In the genomic region with DNA sequence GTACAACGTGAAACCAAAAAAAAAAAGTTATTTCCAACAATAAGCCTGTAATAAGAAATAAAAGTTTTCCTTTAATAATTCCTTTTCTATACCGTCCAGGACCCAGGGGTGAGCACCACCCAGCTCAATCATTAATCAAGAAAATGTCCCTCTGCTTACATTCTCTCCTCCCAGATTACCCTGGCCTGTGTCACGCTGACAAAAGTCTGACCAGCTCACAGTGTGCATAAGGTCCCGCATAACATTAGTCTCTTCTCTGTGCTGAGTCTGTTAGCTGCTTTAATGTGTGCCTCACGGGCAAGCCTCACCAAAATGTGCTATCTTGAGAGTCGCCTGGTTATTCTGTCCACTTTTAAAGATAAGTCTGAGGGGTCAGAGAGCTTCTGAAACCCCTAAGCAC, we compare ENCODE assay signal across 28 mouse cellular contexts. TPM values are rescaled to one million over a fixed set of nuclear protein-coding genes. Genes with fewer than 3 reads are reported as not detected.
DNase-seq lines count a peak whose midpoint lies in the region; ATAC-seq lines count a peak whose summit lies in the region.
"Had no signal": no experiment of that assay in that cellular context is flagged by ENCODE, and none has a peak within 500 bp of the region (broad histone marks: within the 10 kb centered on the region; RNA-seq: fewer than 3 reads in every experiment).

No protein-coding gene starts in this region.

- DNase-seq in embryonic facial prominence, embryonic 10.5 days (ENCODE audit: low spot score) = no peak
- DNase-seq in kidney, adult 11 months = no peak
- DNase-seq in midbrain, embryonic 10.5 days (ENCODE audit: low spot score) = no peak
- no peak for DNase-seq in midbrain, embryonic 14.5 days
- no peak for DNase-seq in MN1 (ENCODE audit: low spot score)
- DNase-seq in left cerebral cortex, postnatal 4 days = no peak
- DNase-seq: adrenal gland, postnatal 25 days; cerebellum, adult 9-10 months; forebrain, postnatal 0 days; gastrocnemius, postnatal 36 days; heart, adult 2 months; kidney, adult 9 months; layer of hippocampus, adult 9-11 months; lung, embryonic 14.5 days; right cerebral cortex, postnatal 14 days; spleen, adult 18-20 months had no signal

- intact Hi-C loops in left cerebral cortex, postnatal 4 days (cut with DNase I) = no loop called here

- no peaks in the 10 kb centered on the region for H3K27me3 ChIP-seq in embryonic facial prominence, embryonic 13.5 days
- no peaks in the 10 kb centered on the region for H3K27me3 ChIP-seq in embryonic facial prominence, embryonic 10.5 days (replicated peaks; ENCODE audit: low read depth, poor library complexity, severe bottlenecking)
- H3K27me3 ChIP-seq in kidney, embryonic 15.5 days = no peaks in the 10 kb centered on the region
- no peaks in the 10 kb centered on the region for H3K27me3 ChIP-seq in midbrain, embryonic 10.5 days (ENCODE audit: low read depth, poor library complexity, severe bottlenecking)
- no peaks in the 10 kb centered on the region for H3K27me3 ChIP-seq in midbrain, embryonic 14.5 days (ENCODE audit: control insufficient read depth, insufficient read depth, low read length)
- H3K27me3 ChIP-seq: midbrain, embryonic 15.5 days; neural tube, embryonic 12.5 days had no signal

- H3K4me2 ChIP-seq in embryonic facial prominence, embryonic 13.5 days = 0 out of 2 replicates have a peak overlapping the region, but pooled peaks have one; percentile 2
- no peak overlapping the region for H3K4me2 ChIP-seq in kidney, embryonic 15.5 days
- no peak overlapping the region for H3K4me2 ChIP-seq in midbrain, embryonic 14.5 days (ENCODE audit: low read length)
- H3K4me2 ChIP-seq: midbrain, embryonic 15.5 days; neural tube, embryonic 12.5 days had no signal

- H3K9me3 ChIP-seq in embryonic facial prominence, embryonic 13.5 days = no peaks in the 10 kb centered on the region
- no peaks in the 10 kb centered on the region for H3K9me3 ChIP-seq in embryonic facial prominence, embryonic 10.5 days
- H3K9me3 ChIP-seq in kidney, embryonic 15.5 days (replicated peaks) = no peaks in the 10 kb centered on the region
- no peaks in the 10 kb centered on the region for H3K9me3 ChIP-seq in midbrain, embryonic 10.5 days (replicated peaks)
- no peaks in the 10 kb centered on the region for H3K9me3 ChIP-seq in midbrain, embryonic 14.5 days (ENCODE audit: control insufficient read depth, low read length)
- H3K9me3 ChIP-seq: forebrain, embryonic 10.5 days; megakaryocyte, embryonic 14.5 days; midbrain, embryonic 15.5 days; neural tube, embryonic 12.5 days had no signal

- no peak overlapping the region for H3K9ac ChIP-seq in embryonic facial prominence, embryonic 13.5 days
- H3K9ac ChIP-seq in kidney, embryonic 15.5 days = no peak overlapping the region
- no peak overlapping the region for H3K9ac ChIP-seq in midbrain, embryonic 14.5 days (replicated peaks; ENCODE audit: low read length)
- H3K9ac ChIP-seq: forebrain, postnatal 0 days; lung, embryonic 14.5 days; midbrain, embryonic 15.5 days had no signal

- H3K27ac ChIP-seq in embryonic facial prominence, embryonic 13.5 days = no peak overlapping the region
- H3K27ac ChIP-seq in embryonic facial prominence, embryonic 10.5 days (replicated peaks) = no peak overlapping the region
- H3K27ac ChIP-seq in kidney, embryonic 15.5 days = peak overlapping the region; percentile 54
- 0 out of 2 replicates have a peak overlapping the region, but pooled peaks have one; percentile 28 for H3K27ac ChIP-seq in midbrain, embryonic 10.5 days (replicated peaks)
- no peak overlapping the region for H3K27ac ChIP-seq in midbrain, embryonic 14.5 days (replicated peaks; ENCODE audit: low read depth, low read length)
- H3K27ac ChIP-seq: forebrain, embryonic 10.5 days; heart, adult 2 months; hindbrain, postnatal 0 days; midbrain, embryonic 15.5 days; neural tube, embryonic 12.5 days had no signal

- no peaks in the 10 kb centered on the region for H3K36me3 ChIP-seq in embryonic facial prominence, embryonic 13.5 days
- no peaks in the 10 kb centered on the region for H3K36me3 ChIP-seq in embryonic facial prominence, embryonic 10.5 days (replicated peaks)
- H3K36me3 ChIP-seq in kidney, embryonic 15.5 days = no peaks in the 10 kb centered on the region
- H3K36me3 ChIP-seq in midbrain, embryonic 10.5 days = no peaks in the 10 kb centered on the region
- H3K36me3 ChIP-seq in midbrain, embryonic 14.5 days (ENCODE audit: control insufficient read depth, insufficient read depth, low read length) = no peaks in the 10 kb centered on the region
- H3K36me3 ChIP-seq: forebrain, embryonic 10.5 days; midbrain, embryonic 15.5 days; neural tube, embryonic 12.5 days had no signal

- 74% methylated on average over 6 of the region's 6 CpGs for WGBS in embryonic facial prominence, embryonic 13.5 days
- WGBS in embryonic facial prominence, embryonic 10.5 days = 70% methylated on average over 6 of the region's 6 CpGs
- 45% methylated on average over 6 of the region's 6 CpGs for WGBS in kidney, embryonic 15.5 days
- WGBS in midbrain, embryonic 10.5 days = 78% methylated on average over 6 of the region's 6 CpGs
- WGBS in midbrain, embryonic 14.5 days = 59% methylated on average over 6 of the region's 6 CpGs

- H3K4me1 ChIP-seq in embryonic facial prominence, embryonic 13.5 days = no peaks in the 10 kb centered on the region
- peaks cover 4% of the 10 kb centered on the region for H3K4me1 ChIP-seq in embryonic facial prominence, embryonic 10.5 days
- peaks cover 10% of the 10 kb centered on the region for H3K4me1 ChIP-seq in kidney, embryonic 15.5 days
- peaks cover 12% of the 10 kb centered on the region for H3K4me1 ChIP-seq in midbrain, embryonic 10.5 days
- H3K4me1 ChIP-seq in midbrain, embryonic 14.5 days (ENCODE audit: control insufficient read depth, insufficient read depth, low read length) = 0 out of 2 replicates have a peak, but pooled peaks cover 3% of the 10 kb centered on the region
- H3K4me1 ChIP-seq: midbrain, embryonic 15.5 days had no signal

- no peak overlapping the region for H3K4me3 ChIP-seq in embryonic facial prominence, embryonic 13.5 days
- H3K4me3 ChIP-seq in embryonic facial prominence, embryonic 10.5 days = no peak overlapping the region
- H3K4me3 ChIP-seq in kidney, embryonic 15.5 days (replicated peaks) = no peak overlapping the region
- H3K4me3 ChIP-seq in midbrain, embryonic 10.5 days = no peak overlapping the region
- H3K4me3 ChIP-seq in midbrain, embryonic 14.5 days (replicated peaks; ENCODE audit: low read depth, low read length) = no peak overlapping the region
- H3K4me3 ChIP-seq: forebrain, embryonic 10.5 days; heart, adult 2 months; megakaryocyte, embryonic 14.5 days; midbrain, embryonic 15.5 days; neural tube, embryonic 12.5 days had no signal

- ATAC-seq in embryonic facial prominence, embryonic 13.5 days (ENCODE audit: insufficient number of reproducible peaks, insufficient read depth, low FRiP score, low TSS enrichment, low read depth) = no peak
- ATAC-seq in kidney, embryonic 15.5 days (replicated peaks; ENCODE audit: low FRiP score) = no peak
- no peak for ATAC-seq in midbrain, embryonic 14.5 days (ENCODE audit: low FRiP score, low TSS enrichment)
- ATAC-seq: forebrain, postnatal 0 days; hindbrain, postnatal 0 days; midbrain, embryonic 15.5 days had no signal

RNA-seq across cellular contexts. Expression of a gene that starts 11.1 kb away (rescaled TPM):
- polyA plus RNA-seq in embryonic facial prominence, embryonic 13.5 days (2015; fragmentation: Nextera tagmentation; extraction: Ambion mirVana) = 0.59 and 1.1 TPM in 2 replicates
- polyA plus RNA-seq in embryonic facial prominence, embryonic 10.5 days (2016; fragmentation: Nextera tagmentation; extraction: Ambion mirVana) = 1.4 and 1.6 TPM in 2 replicates
- 24.8 TPM in 2 replicates for polyA plus RNA-seq in kidney, embryonic 15.5 days (2015; fragmentation: Nextera tagmentation; extraction: Ambion mirVana)
- 0.32 and 0.36 TPM in 2 replicates for polyA plus RNA-seq in midbrain, embryonic 10.5 days (2016; fragmentation: Nextera tagmentation; extraction: Ambion mirVana)
- 0.39 and 0.50 TPM in 2 replicates for polyA plus RNA-seq in midbrain, embryonic 14.5 days (2014; fragmentation: Nextera tagmentation; extraction: Ambion mirVana)
- not detected for total RNA-seq in left cerebral cortex, postnatal 4 days (2021)
- total RNA-seq: forebrain, postnatal 0 days; gastrocnemius, postnatal 36 days; left cerebral cortex, adult 18-20 months had no signal

RNA-seq across cellular contexts. Expression of a gene that starts 23.1 kb away (rescaled TPM):
- 79.4 and 87.9 TPM in 2 replicates for polyA plus RNA-seq in embryonic facial prominence, embryonic 13.5 days (2015; fragmentation: Nextera tagmentation; extraction: Ambion mirVana)
- 62.5 and 68.9 TPM in 2 replicates for polyA plus RNA-seq in embryonic facial prominence, embryonic 10.5 days (2016; fragmentation: Nextera tagmentation; extraction: Ambion mirVana)
- polyA plus RNA-seq in kidney, embryonic 15.5 days (2015; fragmentation: Nextera tagmentation; extraction: Ambion mirVana) = 88.2 and 94.1 TPM in 2 replicates
- polyA plus RNA-seq in midbrain, embryonic 10.5 days (2016; fragmentation: Nextera tagmentation; extraction: Ambion mirVana) = 86.9 and 95.9 TPM in 2 replicates
- 118 and 122 TPM in 2 replicates for polyA plus RNA-seq in midbrain, embryonic 14.5 days (2014; fragmentation: Nextera tagmentation; extraction: Ambion mirVana)
- 10 to 100 TPM; 40.7 to 42.0 TPM for total RNA-seq in left cerebral cortex, postnatal 4 days (2021)

RNA-seq across cellular contexts. Expression of a gene that starts 49.2 kb away (rescaled TPM):
- polyA plus RNA-seq in embryonic facial prominence, embryonic 13.5 days (2015; fragmentation: Nextera tagmentation; extraction: Ambion mirVana) = 5.1 TPM in 2 replicates
- 0.94 and 1.2 TPM in 2 replicates for polyA plus RNA-seq in embryonic facial prominence, embryonic 10.5 days (2016; fragmentation: Nextera tagmentation; extraction: Ambion mirVana)
- polyA plus RNA-seq in kidney, embryonic 15.5 days (2015; fragmentation: Nextera tagmentation; extraction: Ambion mirVana) = 1.7 and 3.0 TPM in 2 replicates
- polyA plus RNA-seq in midbrain, embryonic 10.5 days (2016; fragmentation: Nextera tagmentation; extraction: Ambion mirVana) = 8.9 and 14.6 TPM in 2 replicates
- polyA plus RNA-seq in midbrain, embryonic 14.5 days (2014; fragmentation: Nextera tagmentation; extraction: Ambion mirVana) = 21.7 and 23.1 TPM in 2 replicates
- total RNA-seq in left cerebral cortex, postnatal 4 days (2021) = 10 to 100 TPM; 16.3 to 17.0 TPM

RNA-seq across cellular contexts. Expression of a gene that starts 49.6 kb away (rescaled TPM):
- polyA plus RNA-seq in embryonic facial prominence, embryonic 13.5 days (2015; fragmentation: Nextera tagmentation; extraction: Ambion mirVana) = 0.15 and 0.40 TPM in 2 replicates
- polyA plus RNA-seq in embryonic facial prominence, embryonic 10.5 days (2016; fragmentation: Nextera tagmentation; extraction: Ambion mirVana) = 0.09 and 0.34 TPM in 2 replicates
- 0.08 and 0.12 TPM in 2 replicates for polyA plus RNA-seq in kidney, embryonic 15.5 days (2015; fragmentation: Nextera tagmentation; extraction: Ambion mirVana)
- 0.19 and 0.34 TPM in 2 replicates for polyA plus RNA-seq in midbrain, embryonic 10.5 days (2016; fragmentation: Nextera tagmentation; extraction: Ambion mirVana)
- polyA plus RNA-seq in midbrain, embryonic 14.5 days (2014; fragmentation: Nextera tagmentation; extraction: Ambion mirVana) = 0.20 and 0.23 TPM in 2 replicates
- total RNA-seq in left cerebral cortex, postnatal 4 days (2021) = under 1 TPM; 0.70 to 0.93 TPM

RNA-seq across cellular contexts. Expression of a gene that starts 55.7 kb away (rescaled TPM):
- polyA plus RNA-seq in embryonic facial prominence, embryonic 13.5 days (2015; fragmentation: Nextera tagmentation; extraction: Ambion mirVana) = 0.26 TPM in 1 of 2 replicates, not detected in the other
- not detected in 2 replicates for polyA plus RNA-seq in embryonic facial prominence, embryonic 10.5 days (2016; fragmentation: Nextera tagmentation; extraction: Ambion mirVana)
- 0.18 TPM in 1 of 2 replicates, not detected in the other for polyA plus RNA-seq in kidney, embryonic 15.5 days (2015; fragmentation: Nextera tagmentation; extraction: Ambion mirVana)
- polyA plus RNA-seq in midbrain, embryonic 10.5 days (2016; fragmentation: Nextera tagmentation; extraction: Ambion mirVana) = 0.16 and 0.36 TPM in 2 replicates
- 0.22 and 0.33 TPM in 2 replicates for polyA plus RNA-seq in midbrain, embryonic 14.5 days (2014; fragmentation: Nextera tagmentation; extraction: Ambion mirVana)
- not detected for total RNA-seq in left cerebral cortex, postnatal 4 days (2021)
- total RNA-seq: adrenal gland, postnatal 25 days; forebrain, postnatal 0 days; gastrocnemius, postnatal 36 days; heart, adult 2 months; hindbrain, postnatal 0 days; left cerebral cortex, adult 18-20 months; left cerebral cortex, postnatal 25 days had no signal
- polyA plus RNA-seq: forebrain, embryonic 10.5 days; heart, adult 2 months; heart, postnatal 0 days; large intestine, adult 2 months; limb, embryonic 14.5 days; lung, embryonic 14.5 days had no signal

Comparison
In these comparisons a context has a peak if more than half of its experiments do, and no peak if none do; other contexts are left out.
1. H3K27ac ChIP-seq: peak in kidney, embryonic 15.5 days (single experiment) and midbrain, embryonic 10.5 days (single experiment); none in embryonic facial prominence, embryonic 13.5 days (single experiment), embryonic facial prominence, embryonic 10.5 days (single experiment) and midbrain, embryonic 14.5 days (single experiment).